Mouse (Mus musculus) heart, embryonic 11.5 days (tissue): ENCODE results near the gene Mapk11. TPM values are rescaled to one million over a fixed set of nuclear protein-coding genes. Genes with fewer than 3 reads are reported as not detected.

Experiments used
- ATAC-seq: fragments of 200-750 bp; cut with Nextera tagmentation; replicated peaks from 2 replicates; pipeline ENCODE4 v1.8.0; 2017; ENCODE audit warnings: moderate library complexity; ENCODE audit not compliant: insufficient number of reproducible peaks, low FRiP score, low TSS enrichment
- H3K27ac ChIP-seq: fragments of 300-500 bp; sonication (generic); 2 replicates; pipeline ENCODE4 v1.5.1; 2014; ENCODE audit warnings: mild to moderate bottlenecking, low read depth, low read length
- H3K27me3 ChIP-seq: fragments of 300-500 bp; sonication (generic); 2 replicates; pipeline ENCODE4 v1.6.1; 2014; ENCODE audit warnings: mild to moderate bottlenecking, low read length, mixed read lengths; ENCODE audit not compliant: control insufficient read depth, insufficient read depth
- H3K36me3 ChIP-seq: fragments of 300-500 bp; sonication (generic); 2 replicates; pipeline ENCODE4 v1.6.1; 2014; ENCODE audit warnings: mild to moderate bottlenecking, low read length, moderate library complexity, mixed read lengths; ENCODE audit not compliant: control insufficient read depth, insufficient read depth
- H3K4me1 ChIP-seq: fragments of 300-500 bp; sonication (generic); 2 replicates; pipeline ENCODE4 v1.6.1; 2014; ENCODE audit warnings: low read length; ENCODE audit not compliant: control insufficient read depth, insufficient read depth
- H3K4me2 ChIP-seq: fragments of 300-500 bp; sonication (generic); 2 replicates; pipeline ENCODE4 v1.6.1; 2014; ENCODE audit warnings: mild to moderate bottlenecking, moderate library complexity
- H3K4me3 ChIP-seq: fragments of 300-500 bp; sonication (generic); 2 replicates; pipeline ENCODE4 v1.5.1; 2014; ENCODE audit warnings: low read depth, low read length
- H3K9ac ChIP-seq: fragments of 300-500 bp; sonication (generic); 2 replicates; pipeline ENCODE4 v1.6.1; 2014; ENCODE audit warnings: mild to moderate bottlenecking, low read depth, low read length, moderate library complexity
- H3K9me3 ChIP-seq: fragments of 300-500 bp; sonication (generic); replicated peaks from 2 replicates; pipeline ENCODE4 v1.6.1; 2016; ENCODE audit warnings: low read length; ENCODE audit not compliant: control insufficient read depth
- WGBS: fragments of 180-500 bp; shearing (Covaris S2); extraction: QIAGEN DNeasy Blood & Tissue Kit; methylation state at CpG from one replicate; pipeline ENCODE4 v1.1.7; 2014; ENCODE audit not compliant: insufficient replicate concordance; 5-methylcytosine and 5-hydroxymethylcytosine counted together
- polyA plus RNA-seq: library from polyadenylated mRNA; unstranded; fragments of >200 nt; fragmentation: Nextera tagmentation; extraction: Ambion mirVana; gene quantifications from 2 replicates; pipeline ENCODE4 v1.2.1, GENCODE M21; 2014

Gene Mapk11
- polyA plus RNA-seq, 1 experiment from 2014 or later: 4.2 TPM

DNA sequence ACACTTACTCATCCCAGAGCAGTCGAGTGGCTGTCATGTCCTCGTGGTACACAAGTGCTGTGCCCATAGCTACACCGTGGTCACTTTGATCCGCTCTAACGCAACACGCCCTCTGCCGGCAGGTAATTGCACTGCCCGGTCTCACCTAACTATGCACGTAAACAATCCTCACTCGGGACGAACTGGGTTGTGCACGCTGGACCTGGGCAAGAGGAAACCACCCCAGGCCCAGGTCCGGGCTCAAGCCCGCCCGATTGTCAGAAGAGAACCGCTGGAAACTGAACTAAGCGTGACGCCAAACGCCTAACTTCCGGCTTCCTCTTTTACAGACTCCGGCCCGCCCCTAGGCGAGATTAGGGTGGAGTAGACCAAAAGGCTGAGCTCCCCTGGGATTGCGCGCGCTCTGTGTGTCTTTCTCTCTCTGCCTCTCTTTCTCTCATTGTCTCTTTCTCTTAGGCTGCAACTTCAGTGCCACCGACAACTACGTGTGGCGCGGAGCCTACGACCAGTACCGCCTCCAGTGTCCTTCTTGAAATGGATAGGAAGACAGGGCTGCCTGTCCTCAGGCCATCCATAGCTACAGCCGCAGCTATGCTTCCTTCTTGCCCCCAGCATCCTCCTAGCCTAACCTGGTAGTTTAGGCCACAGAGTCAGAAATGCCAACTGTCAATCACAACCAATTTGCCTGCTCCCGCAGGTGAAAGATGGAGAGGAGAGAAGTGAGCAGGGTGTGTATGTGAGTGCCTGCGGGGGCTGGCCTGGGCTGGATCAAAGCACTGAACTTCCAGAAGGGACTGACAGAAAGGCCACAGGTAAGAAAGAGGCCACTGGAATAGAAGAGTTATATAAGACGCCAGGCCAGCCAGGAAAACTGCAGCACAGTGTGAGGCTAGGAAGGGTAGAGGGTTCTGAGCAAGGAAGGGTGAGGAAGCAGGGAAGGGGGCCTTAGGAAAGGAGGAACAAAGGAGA is 20.8 kb downstream of the Mapk11 start, which contains the start of gene Hdac10:
Gene Hdac10, minus strand, starts transcription at position 319 of the 969 bp plus-strand sequence.
- Histone ChIP-seq H3K4me2 (peak within 1 kb of the TSS; percentile 96), H3K27ac (peak within 1 kb of the TSS; percentile 70), H3K4me3 (peak within 1 kb of the TSS; percentile 52), H3K9ac (peak within 1 kb of the TSS; percentile 68), H3K9me3 (no peaks in the 10 kb centered on the region), H3K36me3 (peaks cover 2% of the 10 kb centered on the region; the same call in 1 of the 2 replicates), H3K27me3 (no peaks in the 10 kb centered on the region), H3K4me1 (peaks cover 14% of the 10 kb centered on the region)
- WGBS: 2% methylated on average over 36 of the region's 36 CpGs
- peak; percentile 84 for ATAC-seq

DNA sequence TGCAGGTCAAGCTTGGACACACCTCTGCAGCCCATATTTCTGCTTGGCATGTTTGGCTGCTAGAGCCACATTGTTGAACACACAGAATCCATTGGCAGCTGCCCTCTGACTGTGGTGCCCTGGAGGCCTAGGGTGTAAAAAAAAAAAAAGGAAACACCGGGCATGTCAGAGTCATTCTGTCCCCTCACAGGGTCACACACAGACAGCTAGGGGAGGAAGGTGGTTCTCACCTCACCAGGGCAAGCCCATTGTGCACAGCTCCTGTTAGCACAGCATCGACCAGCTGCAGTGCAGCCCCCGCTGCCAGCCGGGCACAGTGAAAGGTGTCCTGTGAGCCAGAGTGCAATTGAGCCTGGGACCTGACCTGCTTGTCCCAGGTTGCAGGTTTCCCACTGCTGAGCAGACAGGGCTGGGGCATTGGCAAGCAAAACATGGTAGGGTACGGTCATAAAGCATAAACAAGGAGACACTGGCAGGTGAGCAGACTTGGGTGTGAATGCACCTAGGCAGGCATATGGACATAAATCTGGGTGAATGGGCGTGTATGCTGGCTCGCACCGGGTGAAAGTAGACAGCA is 22.0 kb downstream of the Mapk11 start:
- 83% methylated on average over 8 of the region's 8 CpGs for WGBS
- Histone ChIP-seq H3K4me1 (peaks cover 14% of the 10 kb centered on the region), H3K27ac (no peak overlapping the region), H3K36me3 (peaks cover 2% of the 10 kb centered on the region; the same call in 1 of the 2 replicates), H3K27me3 (no peaks in the 10 kb centered on the region), H3K9ac (peak overlapping the region; percentile 68; the same call in 1 of the 2 replicates), H3K4me2 (peak overlapping the region; percentile 96), H3K4me3 (peak overlapping the region; percentile 52), H3K9me3 (no peaks in the 10 kb centered on the region)
- no peak for ATAC-seq

DNA sequence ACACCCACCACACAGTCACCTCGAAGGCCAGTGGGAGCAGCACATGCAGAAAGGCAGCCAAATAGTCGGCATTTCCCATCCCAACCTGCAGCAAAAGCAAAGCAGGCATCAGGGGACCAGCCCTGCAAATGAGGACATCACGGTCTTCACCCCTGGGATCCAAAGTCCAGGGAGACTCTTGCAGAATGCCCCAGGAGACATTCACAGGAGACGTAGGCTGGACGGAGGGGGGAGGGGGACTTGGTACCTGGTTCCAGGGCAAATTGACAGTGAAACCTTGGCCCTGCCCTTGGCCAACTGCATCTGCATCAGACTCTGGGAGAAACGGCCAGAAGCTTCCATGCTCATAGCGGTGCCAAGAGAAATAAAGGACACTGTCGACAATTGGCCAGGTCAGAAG is 22.8 kb downstream of the Mapk11 start:
- H3K9me3 ChIP-seq: no peaks in the 10 kb centered on the region
- H3K36me3 ChIP-seq: peaks cover 2% of the 10 kb centered on the region; the same call in 1 of the 2 replicates
- H3K27ac ChIP-seq: no peak overlapping the region
- H3K4me2 ChIP-seq: no peak overlapping the region
- H3K27me3 ChIP-seq: no peaks in the 10 kb centered on the region
- ATAC-seq: no peak
- peaks cover 21% of the 10 kb centered on the region for H3K4me1 ChIP-seq
- no peak overlapping the region for H3K4me3 ChIP-seq
- whole genome bisulfite sequencing: 88% methylated on average over 8 of the region's 8 CpGs
- H3K9ac ChIP-seq: no peak overlapping the region

DNA sequence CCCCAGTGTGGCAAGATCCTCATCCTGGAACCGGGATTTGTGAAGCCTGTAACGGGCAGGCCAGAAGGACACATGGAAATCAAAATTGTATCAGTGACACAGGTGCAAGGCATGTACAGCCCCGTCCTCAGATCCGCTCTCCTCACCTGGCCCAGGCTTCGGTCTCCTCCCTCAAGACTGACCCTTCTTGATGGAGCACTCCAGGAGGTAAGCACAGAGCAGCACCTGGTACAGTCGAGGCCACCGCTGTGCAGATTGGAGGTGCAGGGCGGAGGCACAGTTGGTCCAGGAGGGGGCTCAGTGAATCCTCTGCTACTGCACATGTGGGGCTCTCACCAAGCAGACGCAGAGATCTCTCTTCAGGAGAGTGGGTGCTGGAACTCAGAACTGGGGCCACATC is 24.1 kb downstream of the Mapk11 start:
- Histone ChIP-seq H3K36me3 (peaks cover 2% of the 10 kb centered on the region; the same call in 1 of the 2 replicates), H3K9ac (no peak overlapping the region), H3K4me1 (peaks cover 30% of the 10 kb centered on the region), H3K4me3 (no peak overlapping the region), H3K27me3 (no peaks in the 10 kb centered on the region), H3K4me2 (no peak overlapping the region), H3K9me3 (no peaks in the 10 kb centered on the region), H3K27ac (no peak overlapping the region)
- WGBS: 86% methylated on average over 9 of the region's 9 CpGs
- no peak for ATAC-seq

DNA sequence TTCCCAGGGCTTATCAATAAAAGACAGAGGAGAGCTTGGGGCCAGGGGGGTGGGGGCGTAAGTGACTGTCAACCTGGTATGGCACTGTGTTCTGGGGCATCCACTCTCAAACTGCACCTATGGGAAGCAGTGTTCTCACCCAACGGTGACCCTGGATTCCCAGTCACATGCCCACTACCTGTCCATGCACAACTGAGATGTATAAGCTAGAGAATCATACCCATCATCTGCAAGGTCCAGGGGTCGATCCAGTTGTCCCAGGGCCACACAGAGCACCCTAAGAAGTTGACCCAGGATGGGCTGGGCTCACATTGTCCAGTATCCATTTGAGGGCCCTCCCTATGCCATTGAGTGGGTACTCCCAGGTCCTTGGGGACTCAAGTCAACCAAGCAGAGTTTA is 25.1 kb downstream of the Mapk11 start:
- Histone ChIP-seq H3K4me1 (peaks cover 34% of the 10 kb centered on the region), H3K36me3 (0 out of 2 replicates have a peak, but pooled peaks cover 2% of the 10 kb centered on the region), H3K9ac (no peak overlapping the region), H3K4me3 (no peak overlapping the region), H3K27ac (no peak overlapping the region), H3K9me3 (no peaks in the 10 kb centered on the region), H3K27me3 (no peaks in the 10 kb centered on the region), H3K4me2 (no peak overlapping the region)
- no peak for ATAC-seq
- WGBS: 90% methylated on average over 3 of the region's 3 CpGs

DNA sequence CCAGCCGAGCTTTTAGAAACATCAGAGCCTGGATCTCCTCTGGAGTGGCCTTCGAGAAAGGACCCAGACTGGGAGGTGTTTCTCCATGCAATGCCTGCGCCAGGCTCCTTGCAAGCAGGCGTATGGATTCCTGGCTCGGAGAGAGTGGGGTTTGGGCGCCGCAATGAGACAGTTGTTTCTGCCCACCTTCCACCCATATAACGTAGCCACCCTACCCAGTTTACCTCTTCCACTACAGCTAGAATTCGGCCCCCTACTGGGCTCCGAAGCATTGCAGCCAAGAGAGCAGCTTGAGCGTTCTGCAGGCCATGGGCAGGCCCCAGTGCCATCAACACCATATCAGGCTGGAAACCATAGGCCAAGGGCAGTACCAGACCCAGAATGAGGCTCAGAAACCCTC is 25.8 kb downstream of the Mapk11 start:
- WGBS: 33% methylated on average over 11 of the region's 11 CpGs
- Histone ChIP-seq H3K36me3 (0 out of 2 replicates have a peak, but pooled peaks cover 2% of the 10 kb centered on the region), H3K4me1 (peaks cover 31% of the 10 kb centered on the region), H3K27me3 (no peaks in the 10 kb centered on the region), H3K27ac (peak overlapping the region; percentile 73), H3K4me2 (peak overlapping the region; percentile 71), H3K9ac (peak overlapping the region; percentile 90), H3K9me3 (no peaks in the 10 kb centered on the region), H3K4me3 (peak overlapping the region; percentile 95)
- ATAC-seq: no peak

DNA sequence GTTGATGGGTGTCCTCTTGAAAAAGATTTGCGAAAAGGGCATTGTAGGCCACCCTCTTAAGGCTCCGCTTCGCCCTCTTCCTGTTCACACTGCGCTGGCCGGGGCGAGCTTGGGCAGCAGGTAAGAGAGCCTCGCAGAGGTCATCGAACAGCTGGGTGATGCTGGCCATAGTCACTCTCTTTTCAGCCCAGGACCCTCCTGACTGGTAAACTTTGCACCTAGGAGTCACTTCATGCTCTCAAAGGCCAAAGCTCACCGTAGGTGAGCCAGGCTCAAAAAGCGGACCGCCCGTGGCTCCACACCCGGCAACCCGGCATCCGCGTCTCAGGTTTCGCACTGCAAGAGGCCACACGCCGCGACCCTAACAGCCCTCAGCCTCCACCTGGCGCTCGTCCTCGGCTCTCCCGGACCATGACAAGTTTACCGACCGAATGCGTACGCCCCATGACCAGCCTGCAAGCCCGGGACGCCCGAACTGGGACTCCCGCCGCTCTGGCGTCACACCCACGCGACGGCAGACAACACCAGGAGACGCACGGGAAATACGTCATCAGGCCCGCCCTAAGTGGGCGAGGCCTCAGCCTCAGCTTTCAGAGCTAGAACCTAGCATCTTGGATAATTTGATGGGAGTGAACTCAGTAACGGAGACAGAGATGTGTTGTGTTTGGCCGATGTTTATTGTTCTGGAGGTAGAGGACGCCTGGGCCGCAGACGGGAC is 26.6 kb downstream of the Mapk11 start, which contains the start of gene Tubgcp6:
Gene Tubgcp6, minus strand, starts transcription at position 464 of the 718 bp plus-strand sequence.
- peak within 1 kb of the TSS; percentile 95 for H3K4me3 ChIP-seq
- H3K27ac ChIP-seq: peak within 1 kb of the TSS; percentile 73
- H3K4me2 ChIP-seq: peak within 1 kb of the TSS; percentile 71
- no peaks in the 10 kb centered on the region for H3K9me3 ChIP-seq
- H3K4me1 ChIP-seq: peaks cover 28% of the 10 kb centered on the region
- 0 out of 2 replicates have a peak, but pooled peaks cover 2% of the 10 kb centered on the region for H3K36me3 ChIP-seq
- WGBS: under 1% methylated on average over 47 of the region's 47 CpGs
- peak within 1 kb of the TSS; percentile 90 for H3K9ac ChIP-seq
- peak; percentile 78 for ATAC-seq
- H3K27me3 ChIP-seq: no peaks in the 10 kb centered on the region

DNA sequence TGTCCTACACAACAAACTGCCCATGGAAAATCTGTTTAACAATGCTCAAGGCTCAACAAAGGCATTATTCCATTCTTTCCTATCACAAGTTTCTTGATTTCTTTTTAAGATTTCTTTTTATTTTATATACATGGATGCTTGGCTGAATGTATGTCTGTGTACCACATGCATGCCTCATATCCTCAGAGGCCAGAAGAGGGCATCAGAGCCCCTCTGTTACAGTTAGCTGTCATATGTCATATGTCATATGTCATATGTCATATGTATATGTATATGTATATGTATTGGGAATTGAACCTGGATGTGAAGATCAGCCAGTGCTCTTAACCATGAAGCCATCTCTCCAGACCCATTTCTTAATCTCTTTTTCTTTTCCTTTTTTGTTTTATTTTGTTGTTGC is 31.4 kb downstream of the Mapk11 start:
- Histone ChIP-seq H3K4me3 (no peak overlapping the region), H3K27me3 (no peaks in the 10 kb centered on the region), H3K9ac (no peak overlapping the region), H3K27ac (no peak overlapping the region), H3K9me3 (no peaks in the 10 kb centered on the region), H3K4me1 (peaks cover 20% of the 10 kb centered on the region), H3K4me2 (no peak overlapping the region), H3K36me3 (peaks cover 13% of the 10 kb centered on the region)
- no peak for ATAC-seq
